Mouse (Mus musculus) hindbrain, embryonic 12.5 days (tissue): ENCODE data around the gene Irf1. TPM values are rescaled to one million over a fixed set of nuclear protein-coding genes. Genes with fewer than 3 reads are reported as not detected.

ENCODE experiments used
- ATAC-seq: fragments of 200-750 bp; cut with Nextera tagmentation; 2 replicates; pipeline ENCODE4 v1.8.0; 2017; ENCODE audit warnings: moderate TSS enrichment; ENCODE audit not compliant: low FRiP score
- H3K27ac ChIP-seq: fragments of 300-500 bp; sonication (generic); 2 replicates; pipeline ENCODE4 v1.5.1; 2016; ENCODE audit warnings: mild to moderate bottlenecking
- H3K27me3 ChIP-seq: fragments of 300-500 bp; sonication (generic); 2 replicates; pipeline ENCODE4 v1.6.1; 2016; ENCODE audit warnings: mild to moderate bottlenecking
- H3K36me3 ChIP-seq: fragments of 300-500 bp; sonication (generic); 2 replicates; pipeline ENCODE4 v1.6.1; 2016; ENCODE audit warnings: mild to moderate bottlenecking
- H3K4me1 ChIP-seq: fragments of 300-500 bp; sonication (generic); 2 replicates; pipeline ENCODE4 v1.6.1; 2016
- H3K4me2 ChIP-seq: fragments of 300-500 bp; sonication (generic); replicated peaks from 2 replicates; pipeline ENCODE4 v1.6.1; 2016; ENCODE audit warnings: mild to moderate bottlenecking
- H3K4me3 ChIP-seq: fragments of 300-500 bp; sonication (generic); 2 replicates; pipeline ENCODE4 v1.5.1; 2016; ENCODE audit warnings: mild to moderate bottlenecking
- H3K9ac ChIP-seq: fragments of 300-500 bp; sonication (generic); 2 replicates; pipeline ENCODE4 v1.6.1; 2016; ENCODE audit warnings: mild to moderate bottlenecking, moderate library complexity
- H3K9me3 ChIP-seq: fragments of 300-500 bp; sonication (generic); replicated peaks from 2 replicates; pipeline ENCODE4 v1.6.1; 2016; ENCODE audit warnings: mild to moderate bottlenecking
- WGBS: fragments of 180-500 bp; shearing (Covaris S2); methylation state at CpG from one replicate; pipeline ENCODE4 v1.1.7; 2016; 5-methylcytosine and 5-hydroxymethylcytosine counted together
- polyA plus RNA-seq: library from polyadenylated mRNA; unstranded; fragments of >200 nt; fragmentation: Nextera tagmentation; extraction: Ambion mirVana; gene quantifications from 2 replicates; pipeline ENCODE4 v1.2.1, GENCODE M21; 2016

Irf1 gene
- polyA plus RNA-seq, 1 experiment from 2014 or later, result 4.1 TPM

- Histone ChIP-seq H3K4me2 (peak overlapping the region; percentile 62), H3K4me3 (peak overlapping the region; percentile 31), H3K27me3 (peaks cover 59% of the 10 kb centered on the region), H3K27ac (no peak overlapping the region), H3K4me1 (peaks cover 29% of the 10 kb centered on the region), H3K9me3 (no peaks in the 10 kb centered on the region), H3K36me3 (no peaks in the 10 kb centered on the region), H3K9ac (peak overlapping the region; percentile 48; the same call in 1 of the 2 replicates)
- WGBS, result 6% methylated on average over 23 of the region's 23 CpGs
- ATAC-seq, result no peak; the same call in 1 of the 2 replicates
Observed at GRCm38 (mm10) chr11:53762827-53763495, 6.9 kb upstream of the Irf1 start.

- peaks cover 63% of the 10 kb centered on the region for H3K27me3 ChIP-seq
- WGBS, result 3% methylated on average over 31 of the region's 33 CpGs
- no peaks in the 10 kb centered on the region for H3K9me3 ChIP-seq
- peaks cover 29% of the 10 kb centered on the region for H3K4me1 ChIP-seq
- H3K27ac ChIP-seq, result peak overlapping the region; percentile 49; the same call in 1 of the 2 replicates
- H3K4me2 ChIP-seq, result peak overlapping the region; percentile 62
- ATAC-seq, result peak; percentile 64
- peak overlapping the region; percentile 48 for H3K9ac ChIP-seq
- H3K36me3 ChIP-seq, result no peaks in the 10 kb centered on the region
- H3K4me3 ChIP-seq, result peak overlapping the region; percentile 31
Observed at GRCm38 (mm10) chr11:53763496-53764140, 6.2 kb upstream of the Irf1 start.

DNA sequence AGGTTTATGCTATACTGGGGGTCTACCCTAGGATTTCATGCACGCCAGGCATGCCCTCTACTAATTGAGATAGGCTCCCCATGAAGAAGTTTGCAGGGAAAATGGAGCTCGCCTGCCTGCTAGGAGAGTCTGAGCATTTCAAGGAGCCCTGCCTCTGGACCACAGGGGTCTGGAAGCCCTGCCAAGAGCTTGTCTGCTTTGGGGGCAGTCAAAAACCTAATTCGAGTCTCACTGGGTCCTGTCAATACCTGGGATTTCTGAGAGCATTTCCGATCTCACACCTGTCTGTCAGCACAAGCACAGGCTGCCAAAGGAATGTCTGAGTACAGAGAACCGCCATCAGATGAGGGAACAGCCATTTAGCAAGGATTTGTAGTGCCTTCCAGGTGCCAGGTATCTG is 5.2 kb upstream of the Irf1 start:
- Histone ChIP-seq H3K4me2 (no peak overlapping the region), H3K4me1 (peaks cover 24% of the 10 kb centered on the region), H3K27me3 (peaks cover 67% of the 10 kb centered on the region), H3K9ac (no peak overlapping the region), H3K36me3 (no peaks in the 10 kb centered on the region), H3K27ac (no peak overlapping the region), H3K9me3 (no peaks in the 10 kb centered on the region), H3K4me3 (no peak overlapping the region)
- 39% methylated on average over 5 of the region's 5 CpGs for WGBS
- no peak for ATAC-seq

GRCm38 (mm10) chr11:53768422-53769184 is 1.2 kb upstream of the Irf1 start:
- peaks cover 36% of the 10 kb centered on the region for H3K27me3 ChIP-seq

DNA sequence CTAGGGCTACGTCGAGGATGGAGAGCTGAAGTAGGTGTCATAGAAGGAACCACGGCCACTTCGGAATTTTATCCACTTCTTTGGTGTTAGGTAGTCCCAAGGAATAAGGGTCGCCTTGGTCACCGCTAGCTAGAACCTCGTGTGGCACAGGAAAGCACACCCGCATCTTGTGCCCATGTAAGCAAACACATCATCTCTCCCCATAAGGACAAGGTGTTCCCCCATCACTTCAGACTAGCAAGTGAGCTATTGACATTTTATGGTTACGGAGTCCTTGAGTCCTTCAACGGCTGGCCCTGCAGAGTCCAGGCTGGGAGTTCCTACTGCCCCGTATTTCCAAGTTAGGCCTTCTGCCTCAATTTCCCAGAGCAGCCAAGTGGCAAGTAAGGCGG is 633 bp upstream of the Irf1 start:
- H3K4me3 ChIP-seq, result peak overlapping the region; percentile 52
- peak overlapping the region; percentile 74 for H3K4me2 ChIP-seq
- H3K27me3 ChIP-seq, result peaks cover 32% of the 10 kb centered on the region
- H3K27ac ChIP-seq, result no peak overlapping the region
- no peak overlapping the region for H3K9ac ChIP-seq
- 60% methylated on average over 12 of the region's 12 CpGs for WGBS
- H3K4me1 ChIP-seq, result peaks cover 5% of the 10 kb centered on the region
- no peaks in the 10 kb centered on the region for H3K9me3 ChIP-seq
- H3K36me3 ChIP-seq, result no peaks in the 10 kb centered on the region; the same call in 1 of the 2 replicates
- ATAC-seq, result no peak

More at GRCm38 (mm10) chr11:53768422-53769184, 1.2 kb upstream of the Irf1 start:
- Histone ChIP-seq H3K27ac (no peak overlapping the region), H3K4me1 (peaks cover 11% of the 10 kb centered on the region), H3K4me2 (no peak overlapping the region), H3K4me3 (no peak overlapping the region), H3K9me3 (no peaks in the 10 kb centered on the region), H3K9ac (no peak overlapping the region), H3K36me3 (no peaks in the 10 kb centered on the region)
- 75% methylated on average over 13 of the region's 13 CpGs for WGBS
- no peak for ATAC-seq

GRCm38 (mm10) chr11:53770125-53770791 is 444 bp downstream of the Irf1 start:
- H3K4me3 ChIP-seq, result peak overlapping the region; percentile 52
- peaks cover 32% of the 10 kb centered on the region for H3K27me3 ChIP-seq
- no peaks in the 10 kb centered on the region; the same call in 1 of the 2 replicates for H3K36me3 ChIP-seq
- under 1% methylated on average over 75 of the region's 75 CpGs for WGBS
- peaks cover 5% of the 10 kb centered on the region for H3K4me1 ChIP-seq
- H3K4me2 ChIP-seq, result peak overlapping the region; percentile 74
- peak; percentile 79 for ATAC-seq
- no peak overlapping the region for H3K27ac ChIP-seq
- H3K9me3 ChIP-seq, result no peaks in the 10 kb centered on the region
- H3K9ac ChIP-seq, result peak overlapping the region; percentile 53

- Histone ChIP-seq H3K9me3 (no peaks in the 10 kb centered on the region), H3K27me3 (peaks cover 26% of the 10 kb centered on the region), H3K4me3 (peak overlapping the region; percentile 52; the same call in 1 of the 2 replicates), H3K4me2 (peak overlapping the region; percentile 74; the same call in 1 of the 2 replicates), H3K27ac (no peak overlapping the region), H3K4me1 (peaks cover 5% of the 10 kb centered on the region), H3K36me3 (no peaks in the 10 kb centered on the region; the same call in 1 of the 2 replicates), H3K9ac (no peak overlapping the region)
- 86% methylated on average over 11 of the region's 11 CpGs for WGBS
- ATAC-seq, result no peak
Observed at GRCm38 (mm10) chr11:53771001-53771744, 1.4 kb downstream of the Irf1 start.

DNA sequence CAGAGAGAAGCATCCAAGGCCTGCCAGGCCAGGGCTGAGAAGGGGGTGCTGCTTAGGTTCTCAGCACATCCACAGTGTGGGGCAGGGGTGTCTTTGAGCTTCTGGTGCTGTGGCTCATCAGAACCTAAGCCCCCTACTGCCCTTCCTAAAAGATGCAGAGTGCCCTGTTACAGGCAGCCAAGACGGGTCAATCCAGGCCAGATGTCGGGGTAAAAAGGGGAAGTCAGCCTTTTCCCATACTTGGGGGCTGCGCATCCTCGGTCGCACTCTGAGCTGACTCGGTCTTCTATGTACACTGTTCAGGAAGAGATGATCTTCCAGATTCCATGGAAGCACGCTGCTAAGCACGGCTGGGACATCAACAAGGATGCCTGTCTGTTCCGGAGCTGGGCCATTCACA is 2.7 kb downstream of the Irf1 start:
- no peak overlapping the region for H3K4me3 ChIP-seq
- H3K27ac ChIP-seq, result no peak overlapping the region
- H3K9ac ChIP-seq, result no peak overlapping the region
- H3K36me3 ChIP-seq, result no peaks in the 10 kb centered on the region; the same call in 1 of the 2 replicates
- ATAC-seq, result no peak
- 79% methylated on average over 9 of the region's 9 CpGs for WGBS
- H3K4me1 ChIP-seq, result peaks cover 5% of the 10 kb centered on the region
- no peaks in the 10 kb centered on the region for H3K9me3 ChIP-seq
- peaks cover 23% of the 10 kb centered on the region for H3K27me3 ChIP-seq
- no peak overlapping the region for H3K4me2 ChIP-seq

- Histone ChIP-seq H3K9me3 (no peaks in the 10 kb centered on the region), H3K27me3 (peaks cover 23% of the 10 kb centered on the region), H3K4me3 (no peak within 1 kb of the TSS), H3K4me2 (no peak within 1 kb of the TSS), H3K36me3 (no peaks in the 10 kb centered on the region; the same call in 1 of the 2 replicates), H3K4me1 (peaks cover 5% of the 10 kb centered on the region), H3K27ac (no peak within 1 kb of the TSS), H3K9ac (no peak within 1 kb of the TSS)
- no peak for ATAC-seq
- 87% methylated on average over 5 of the region's 5 CpGs for WGBS
Observed at GRCm38 (mm10) chr11:53773087-53773486, 3.3 kb downstream of the Irf1 start, which contains the start of gene Gm17334. Gene Gm17334 (minus strand): TSS chr11:53773187.

DNA sequence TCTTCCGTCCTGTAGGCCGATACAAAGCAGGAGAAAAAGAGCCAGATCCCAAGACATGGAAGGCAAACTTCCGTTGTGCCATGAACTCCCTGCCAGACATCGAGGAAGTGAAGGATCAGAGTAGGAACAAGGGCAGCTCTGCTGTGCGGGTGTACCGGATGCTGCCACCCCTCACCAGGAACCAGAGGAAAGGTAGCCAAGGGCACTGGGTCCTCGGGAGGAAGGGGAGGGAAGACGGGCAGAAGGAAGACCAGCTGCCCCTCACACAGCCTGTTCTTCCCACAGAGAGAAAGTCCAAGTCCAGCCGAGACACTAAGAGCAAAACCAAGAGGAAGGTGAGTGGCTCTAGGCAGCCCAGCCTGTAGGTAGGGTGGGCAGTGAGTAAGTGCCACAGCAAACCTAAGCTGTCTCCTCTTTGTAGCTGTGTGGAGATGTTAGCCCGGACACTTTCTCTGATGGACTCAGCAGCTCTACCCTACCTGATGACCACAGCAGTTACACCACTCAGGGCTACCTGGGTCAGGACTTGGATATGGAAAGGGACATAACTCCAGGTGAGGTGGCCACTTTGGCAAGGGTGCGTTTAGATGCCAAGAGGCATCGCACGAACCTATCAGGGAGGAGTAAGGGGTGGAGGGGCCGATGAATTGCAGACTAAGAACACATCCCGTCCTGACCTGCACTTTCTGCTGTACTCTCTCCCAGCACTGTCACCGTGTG is 4.0 kb downstream of the Irf1 start:
- Histone ChIP-seq H3K9me3 (no peaks in the 10 kb centered on the region), H3K4me2 (no peak overlapping the region), H3K9ac (no peak overlapping the region), H3K36me3 (no peaks in the 10 kb centered on the region; the same call in 1 of the 2 replicates), H3K27ac (no peak overlapping the region), H3K4me1 (peaks cover 5% of the 10 kb centered on the region), H3K4me3 (no peak overlapping the region), H3K27me3 (peaks cover 17% of the 10 kb centered on the region)
- no peak for ATAC-seq
- WGBS, result 91% methylated on average over 16 of the region's 16 CpGs
